In the genomic region with DNA sequence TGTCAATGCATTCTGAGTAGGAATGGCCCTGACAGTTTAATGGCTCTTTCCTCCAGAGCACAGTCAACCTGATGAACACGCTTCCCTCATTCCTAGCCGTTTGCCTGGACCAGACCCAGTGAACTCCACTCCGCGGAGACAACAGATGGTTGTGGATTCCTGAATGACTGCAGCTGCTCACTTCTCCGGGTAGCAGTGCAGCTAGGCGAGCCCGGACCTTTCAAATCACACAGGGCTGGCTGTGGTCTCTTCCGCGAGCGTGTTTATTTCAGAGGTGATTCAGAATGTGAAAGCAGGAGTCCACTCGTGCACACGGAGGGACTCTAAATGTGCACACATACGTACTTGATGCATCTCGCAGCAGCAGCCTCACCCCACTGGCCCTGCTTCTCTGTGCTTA, we compare ENCODE assay signal across 10 mouse cellular contexts. TPM values are rescaled to one million over a fixed set of nuclear protein-coding genes. Genes with fewer than 3 reads are reported as not detected.
DNase-seq lines count a peak whose midpoint lies in the region; ATAC-seq and TF ChIP-seq lines count a peak whose summit lies in the region.
"Had no signal": no experiment of that assay in that cellular context is flagged by ENCODE, and none has a peak within 500 bp of the region (broad histone marks: within the 10 kb centered on the region; RNA-seq: fewer than 3 reads in every experiment).

No protein-coding gene starts in this region.

- peaks cover 7% of the 10 kb centered on the region; the same call in 1 of the 2 replicates for H3K4me1 ChIP-seq in intestine, embryonic 14.5 days (replicated peaks; ENCODE audit: control insufficient read depth, insufficient read depth, low read length)
- H3K4me1 ChIP-seq in intestine, postnatal 0 days (replicated peaks; ENCODE audit: control insufficient read depth, insufficient read depth, low read length): no peaks in the 10 kb centered on the region
- H3K4me1 ChIP-seq in liver, embryonic 11.5 days (replicated peaks; ENCODE audit: control insufficient read depth, insufficient read depth, low read length): no peaks in the 10 kb centered on the region; the same call in 1 of the 2 replicates

- H3K36me3 ChIP-seq in intestine, embryonic 14.5 days (ENCODE audit: control insufficient read depth, insufficient read depth, low read length): no peaks in the 10 kb centered on the region
- H3K36me3 ChIP-seq in intestine, postnatal 0 days (ENCODE audit: control insufficient read depth, insufficient read depth): no peaks in the 10 kb centered on the region
- H3K36me3 ChIP-seq in liver, embryonic 11.5 days (ENCODE audit: control insufficient read depth, insufficient read depth, low read length): no peaks in the 10 kb centered on the region

- H3K4me2 ChIP-seq in intestine, embryonic 14.5 days (ENCODE audit: low read length): peak overlapping the region; percentile 34
- no peak overlapping the region for H3K4me2 ChIP-seq in intestine, postnatal 0 days (replicated peaks; ENCODE audit: low read depth)
- no peak overlapping the region for H3K4me2 ChIP-seq in liver, embryonic 11.5 days

- ATAC-seq in intestine, embryonic 14.5 days (replicated peaks; ENCODE audit: low FRiP score, low TSS enrichment, low read depth): 0 out of 2 replicates have a peak, but pooled peaks have one; percentile 43
- no peak for ATAC-seq in intestine, postnatal 0 days
- no peak for ATAC-seq in liver, embryonic 11.5 days (replicated peaks; ENCODE audit: low FRiP score)

- TF ChIP-seq CTCF in intestine, postnatal 0 days (IDR thresholded peaks at IDR 0.05; ENCODE audit: low read depth): no peak

- H3K27me3 ChIP-seq in intestine, embryonic 14.5 days (replicated peaks; ENCODE audit: control insufficient read depth, insufficient read depth, low read length): no peaks in the 10 kb centered on the region
- no peaks in the 10 kb centered on the region for H3K27me3 ChIP-seq in intestine, postnatal 0 days (replicated peaks; ENCODE audit: control insufficient read depth, insufficient read depth, low read length)
- no peaks in the 10 kb centered on the region for H3K27me3 ChIP-seq in liver, embryonic 11.5 days (replicated peaks; ENCODE audit: control insufficient read depth, insufficient read depth, low read length)

- H3K9me3 ChIP-seq in intestine, embryonic 14.5 days (ENCODE audit: control insufficient read depth, low read length): no peaks in the 10 kb centered on the region
- no peaks in the 10 kb centered on the region for H3K9me3 ChIP-seq in intestine, postnatal 0 days (ENCODE audit: control insufficient read depth)
- no peaks in the 10 kb centered on the region for H3K9me3 ChIP-seq in liver, embryonic 11.5 days (ENCODE audit: control insufficient read depth, low read length)

- no peak overlapping the region for H3K4me3 ChIP-seq in intestine, embryonic 14.5 days (ENCODE audit: low read depth, low read length)
- H3K4me3 ChIP-seq in intestine, postnatal 0 days (ENCODE audit: low read depth, low read length): no peak overlapping the region
- no peak overlapping the region for H3K4me3 ChIP-seq in liver, embryonic 11.5 days (ENCODE audit: low read depth, low read length)

- WGBS in intestine, embryonic 14.5 days: 30% methylated on average over 14 of the region's 14 CpGs
- 52% methylated on average over 14 of the region's 14 CpGs for WGBS in intestine, postnatal 0 days
- 72% methylated on average over 14 of the region's 14 CpGs for WGBS in liver, embryonic 11.5 days

- no peak overlapping the region for H3K27ac ChIP-seq in intestine, embryonic 14.5 days (ENCODE audit: low read depth)
- no peak overlapping the region for H3K27ac ChIP-seq in intestine, postnatal 0 days (ENCODE audit: low read depth, low read length)
- no peak overlapping the region for H3K27ac ChIP-seq in liver, embryonic 11.5 days (ENCODE audit: low read depth, low read length)

- DNase-seq in cerebellum, adult 18-20 months: peak; percentile 37 to 53
- no peak for DNase-seq in cerebellum, adult 11 months
- peak; percentile 56 for DNase-seq in intestine, embryonic 14.5 days (ENCODE audit: low spot score)
- peak; percentile 4 for DNase-seq in right cerebral cortex, postnatal 4 days
- no peak for DNase-seq in right cerebral cortex, postnatal 14 days
- DNase-seq in liver, embryonic 11.5 days (ENCODE audit: low spot score): no peak
- no peak for DNase-seq in adrenal gland, adult (ENCODE audit: inconsistent age in 2 of 2, low spot score in 1 of 2)
- DNase-seq: gastrocnemius, postnatal 36 days had no signal

- no peak overlapping the region for H3K9ac ChIP-seq in intestine, embryonic 14.5 days (ENCODE audit: low read length)
- no peak overlapping the region for H3K9ac ChIP-seq in intestine, postnatal 0 days (ENCODE audit: low read depth, low read length)
- H3K9ac ChIP-seq in liver, embryonic 11.5 days (ENCODE audit: low read depth, low read length): no peak overlapping the region

RNA-seq across cellular contexts. Expression of gene Kcnj5, which starts 32.4 kb away (rescaled TPM):
- polyA plus RNA-seq in intestine, embryonic 14.5 days (2014; fragmentation: Nextera tagmentation; extraction: Ambion mirVana): 0.07 TPM in 1 of 2 replicates, not detected in the other
- 0.07 and 0.13 TPM in 2 replicates for polyA plus RNA-seq in intestine, postnatal 0 days (2015; fragmentation: Nextera tagmentation; extraction: Ambion mirVana)
- polyA plus RNA-seq in liver, embryonic 11.5 days (2014; fragmentation: Nextera tagmentation; extraction: Ambion mirVana): 3.7 and 4.8 TPM in 2 replicates
- polyA plus RNA-seq: testis, adult 2 months had no signal

Comparison
In these comparisons a context has a peak if more than half of its experiments do, and no peak if none do; other contexts are left out.
1. DNase-seq: peak in cerebellum, adult 18-20 months (2 of 2), intestine, embryonic 14.5 days (single experiment) and right cerebral cortex, postnatal 4 days (single experiment); none in cerebellum, adult 11 months (single experiment), right cerebral cortex, postnatal 14 days (single experiment), liver, embryonic 11.5 days (single experiment) and adrenal gland, adult (0 of 2).